Mouse (Mus musculus) small intestine, adult 2 months (tissue): Measurements from ENCODE around the gene Hist1h2bf.

Experiments
- CTCF ChIP-seq: fragments of 200-500 bp; IDR thresholded peaks from 2 replicates; pipeline ENCODE4 v1.5.1; 2012; ENCODE audit warnings: low read depth, mild to moderate bottlenecking, control low read depth, inconsistent platforms, low read length, moderate library complexity, mixed read lengths; ENCODE audit not compliant: insufficient replicate concordance, insufficient read length; ENCODE audit errors: extremely low read depth
- POLR2A ChIP-seq: fragments of 200-500 bp; IDR thresholded peaks from 2 replicates; pipeline ENCODE4 v1.6.1; 2012; ENCODE audit warnings: low read depth, mild to moderate bottlenecking, control low read depth, inconsistent platforms, low read length, moderate library complexity

GRCm38 (mm10) chr13:23595185-23595584, 21.2 kb upstream of the Hist1h2bf start:
- no peak for TF ChIP-seq CTCF
- no peak for TF ChIP-seq POLR2A
